Mouse (Mus musculus): Measurements from ENCODE around the gene Magea10.

The Magea10 gene

DNA sequence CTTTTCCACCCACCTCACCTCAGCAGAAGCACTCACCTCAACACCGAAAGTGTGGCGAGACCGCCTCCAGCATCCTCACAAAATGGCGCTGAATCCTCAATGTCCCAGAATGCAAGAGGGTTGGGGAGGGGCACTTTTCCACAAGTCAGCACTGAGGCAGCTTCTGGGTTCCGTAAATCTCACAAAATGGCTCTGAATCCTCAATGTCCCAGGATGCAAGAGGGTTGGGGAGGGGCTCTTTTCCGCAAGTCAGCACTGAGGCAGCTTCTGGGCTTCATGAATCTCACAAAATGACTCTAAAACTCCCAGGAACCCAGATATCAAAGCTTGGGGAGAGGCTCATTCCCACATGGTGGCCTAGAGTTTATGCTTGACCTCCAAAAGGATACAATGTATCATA lies at the start of gene Magea10:
TSS of gene Magea10 (minus strand) at position 101 of the 400 bp plus-strand sequence.
- no peak for DNase-seq

DNA sequence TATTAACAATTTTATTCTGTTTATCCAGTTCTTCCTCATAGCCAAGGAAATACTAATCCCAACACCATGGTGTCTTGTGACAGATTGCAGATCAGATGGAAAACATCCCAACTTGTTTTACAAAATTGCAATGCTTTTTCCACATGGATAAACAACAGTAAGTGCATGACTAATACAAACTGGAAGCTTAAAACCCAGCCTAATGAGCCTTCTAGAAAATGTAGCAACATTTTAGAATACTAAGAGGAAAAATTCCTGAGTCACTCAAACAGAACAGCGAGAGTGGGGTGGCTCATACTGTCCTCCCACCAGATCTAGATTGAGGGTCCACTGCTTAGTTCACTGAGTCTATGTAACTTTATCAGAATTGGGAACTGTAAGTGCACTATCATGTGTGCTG lies 4.7 kb downstream of the Magea10 start:
- no peak for DNase-seq

All from kidney, adult 18-20 months (tissue).